Comparison of ENCODE assay signal across 25 mouse cellular contexts in the genomic region with DNA sequence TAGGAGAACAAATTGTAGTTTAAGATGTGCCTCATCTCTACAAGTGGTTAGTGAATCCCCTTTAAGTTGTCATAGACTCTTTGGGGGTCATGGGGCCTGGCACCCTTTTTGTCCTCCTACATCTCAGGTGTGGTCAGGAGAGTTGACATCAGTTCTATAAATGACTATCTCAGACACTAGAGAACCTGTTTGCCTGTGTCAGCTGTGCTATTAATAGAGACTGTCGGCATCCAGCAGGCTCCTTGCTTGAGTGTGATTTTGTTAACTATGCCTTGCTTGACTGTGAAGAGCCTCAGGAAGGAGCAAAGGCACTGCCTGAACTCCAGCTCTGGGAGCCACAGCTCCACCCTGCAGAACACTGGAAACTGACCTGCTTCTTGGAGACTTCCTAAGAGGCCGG. TPM values are rescaled to one million over a fixed set of nuclear protein-coding genes. Genes with fewer than 3 reads are reported as not detected.
DNase-seq lines count a peak whose midpoint lies in the region; ATAC-seq and TF ChIP-seq lines count a peak whose summit lies in the region.
"Had no signal": no experiment of that assay in that cellular context is flagged by ENCODE, and none has a peak within 500 bp of the region (broad histone marks: within the 10 kb centered on the region; RNA-seq: fewer than 3 reads in every experiment).

No protein-coding gene starts in this region.

- H3K9me3 ChIP-seq in heart, embryonic 12.5 days (replicated peaks), result no peaks in the 10 kb centered on the region
- H3K9me3 ChIP-seq: forebrain, embryonic 12.5 days; megakaryocyte, embryonic 14.5 days had no signal

- H3K4me3 ChIP-seq in gastrocnemius, adult 2 months, result peak overlapping the region; percentile 30
- no peak overlapping the region for H3K4me3 ChIP-seq in heart, embryonic 12.5 days
- H3K4me3 ChIP-seq: forebrain, embryonic 12.5 days; layer of hippocampus, adult 2 months; megakaryocyte, embryonic 14.5 days; myocyte had no signal

- peaks cover 99% of the 10 kb centered on the region for H3K36me3 ChIP-seq in heart, embryonic 12.5 days

- H3K9ac ChIP-seq in heart, embryonic 12.5 days, result peak overlapping the region; percentile 48; the same call in 1 of the 2 replicates
- H3K9ac ChIP-seq: forebrain, embryonic 12.5 days; hindbrain, embryonic 14.5 days had no signal

- peak; percentile 62; the same call in 1 of the 2 replicates for ATAC-seq in heart, embryonic 12.5 days (ENCODE audit: insufficient number of reproducible peaks, low FRiP score)

- H3K4me2 ChIP-seq in heart, embryonic 12.5 days, result peak overlapping the region; percentile 31
- H3K4me2 ChIP-seq: forebrain, embryonic 12.5 days; hindbrain, embryonic 14.5 days had no signal

- WGBS in heart, embryonic 12.5 days, result 56% methylated on average over 2 of the region's 2 CpGs

- DNase-seq in gastrocnemius, adult 2 months, result peak; percentile 63
- DNase-seq in gastrocnemius, postnatal 4 days (ENCODE audit: low spot score in 2 of 2), result no peak
- peak; percentile 36 for DNase-seq in brain, adult 2 months (ENCODE audit: low read depth, low spot score)
- DNase-seq in heart, postnatal 4 days, result peak; percentile 29
- DNase-seq in urinary bladder, postnatal 36 days (ENCODE audit: low spot score in 2 of 2), result no peak
- no peak for DNase-seq in B cell, adult 2 months
- no peak for DNase-seq in embryo, embryonic 9.5 days (ENCODE audit: extremely low spot score)
- DNase-seq: adrenal gland, postnatal 25 days; cerebellum, adult 18-20 months; kidney, adult 8-10 months; kidney, postnatal 14 days; left cerebral cortex, postnatal 4 days; midbrain, embryonic 14.5 days; right cerebral cortex, postnatal 14 days; thymus, adult 2 months had no signal

- H3K4me1 ChIP-seq in heart, embryonic 12.5 days (replicated peaks), result peaks cover 25% of the 10 kb centered on the region
- H3K4me1 ChIP-seq: forebrain, embryonic 12.5 days had no signal

- TF ChIP-seq CTCF in gastrocnemius, adult 2 months (IDR thresholded peaks at IDR 0.05), result no peak

- H3K27me3 ChIP-seq in heart, embryonic 12.5 days (replicated peaks), result no peaks in the 10 kb centered on the region
- H3K27me3 ChIP-seq: CH12.LX; forebrain, embryonic 12.5 days; megakaryocyte, embryonic 14.5 days had no signal

- peak overlapping the region; percentile 90 for H3K27ac ChIP-seq in gastrocnemius, adult 2 months
- peak overlapping the region; percentile 94 for H3K27ac ChIP-seq in heart, embryonic 12.5 days (ENCODE audit: poor library complexity, severe bottlenecking)
- H3K27ac ChIP-seq: forebrain, embryonic 12.5 days; hindbrain, embryonic 14.5 days; layer of hippocampus, adult 2 months had no signal

- intact Hi-C loops in gastrocnemius, adult 2 months (cut with DNase I), result loop anchor here (5.0 kb wide), 1 partner anchor 43 kb away; no protein-coding TSS in a partner anchor

RNA-seq across cellular contexts. Expression of a gene that starts 9.0 kb away (rescaled TPM):
- total RNA-seq in gastrocnemius, adult 2 months (2021), result 10 to 100 TPM; 18.5 to 19.4 TPM
- total RNA-seq in gastrocnemius, postnatal 4 days (2021), result 10 to 100 TPM; 40.8 to 40.9 TPM
- 62.9 and 71.0 TPM in 2 replicates for polyA plus RNA-seq in heart, embryonic 12.5 days (2016; fragmentation: Nextera tagmentation; extraction: Ambion mirVana)
- 10 to 100 TPM; 41.2 to 42.0 TPM for total RNA-seq in heart, postnatal 4 days (2021)

RNA-seq across cellular contexts. Expression of a gene that starts 9.1 kb away (rescaled TPM):
- not detected for total RNA-seq in gastrocnemius, adult 2 months (2021)
- not detected for total RNA-seq in gastrocnemius, postnatal 4 days (2021)
- 0.32 and 0.71 TPM in 2 replicates for polyA plus RNA-seq in heart, embryonic 12.5 days (2016; fragmentation: Nextera tagmentation; extraction: Ambion mirVana)
- total RNA-seq in heart, postnatal 4 days (2021), result under 1 TPM; 0.26 to 0.27 TPM

RNA-seq across cellular contexts. Expression of a gene that starts 14.9 kb away (rescaled TPM):
- under 1 TPM; 0.20 to 0.33 TPM for total RNA-seq in gastrocnemius, adult 2 months (2021)
- 10 to 100 TPM; 26.8 to 34.0 TPM for total RNA-seq in gastrocnemius, postnatal 4 days (2021)
- 455 and 459 TPM in 2 replicates for polyA plus RNA-seq in heart, embryonic 12.5 days (2016; fragmentation: Nextera tagmentation; extraction: Ambion mirVana)
- total RNA-seq in heart, postnatal 4 days (2021), result 100 to 1,000 TPM; 130 to 144 TPM
- total RNA-seq: left cerebral cortex, adult 18-20 months had no signal

RNA-seq across cellular contexts. Expression of a gene that starts 25.0 kb away (rescaled TPM):
- total RNA-seq in gastrocnemius, adult 2 months (2021), result over 10,000 TPM; 14,820 to 17,621 TPM
- over 10,000 TPM; 10,138 to 10,688 TPM for total RNA-seq in gastrocnemius, postnatal 4 days (2021)
- polyA plus RNA-seq in heart, embryonic 12.5 days (2016; fragmentation: Nextera tagmentation; extraction: Ambion mirVana), result 0.36 and 1.6 TPM in 2 replicates
- total RNA-seq in heart, postnatal 4 days (2021), result 10 to 100 TPM in 1 of 2 experiments, not detected in 1; 10.8 TPM
- total RNA-seq: adrenal gland, postnatal 25 days; CH12.LX; layer of hippocampus, adult 2 months; left cerebral cortex, postnatal 4 days; MEL had no signal
- polyA plus RNA-seq: liver, adult 2 months; midbrain, embryonic 14.5 days had no signal

RNA-seq across cellular contexts. Expression of a gene that starts 30.8 kb away (rescaled TPM):
- 10 to 100 TPM; 20.6 to 25.6 TPM for total RNA-seq in gastrocnemius, adult 2 months (2021)
- 10 to 100 TPM; 23.4 to 24.6 TPM for total RNA-seq in gastrocnemius, postnatal 4 days (2021)
- 30.8 and 31.7 TPM in 2 replicates for polyA plus RNA-seq in heart, embryonic 12.5 days (2016; fragmentation: Nextera tagmentation; extraction: Ambion mirVana)
- total RNA-seq in heart, postnatal 4 days (2021), result 10 to 100 TPM; 22.9 to 24.1 TPM

Comparison
In these comparisons a context has a peak if more than half of its experiments do, and no peak if none do; other contexts are left out.
1. DNase-seq: peak in gastrocnemius, adult 2 months (single experiment), brain, adult 2 months (single experiment) and heart, postnatal 4 days (single experiment); none in gastrocnemius, postnatal 4 days (0 of 2), urinary bladder, postnatal 36 days (0 of 2), B cell, adult 2 months (0 of 2) and embryo, embryonic 9.5 days (single experiment).
2. RNA of a gene that starts 14.9 kb away (total RNA-seq): 130 to 144 TPM in heart, postnatal 4 days and 26.8 to 34.0 TPM in gastrocnemius, postnatal 4 days; 0.20 to 0.33 TPM in gastrocnemius, adult 2 months; every median in the first group is over 10 times any median in the second.